Mouse (Mus musculus) left cerebral cortex, adult 18-20 months (tissue): Measurements from ENCODE around the gene Ctdspl. TPM values are rescaled to one million over a fixed set of nuclear protein-coding genes. Genes with fewer than 3 reads are reported as not detected.

Experiments used
- DNase-seq, 2 experiments: peaks; one replicate each; pipeline ENCODE4 v3.0.0; 2021 to 2022; ENCODE audit warnings: low spot score in 2 of 2, mixed read lengths in 1 of 2
- total RNA-seq, 2 experiments: library from RNA; stranded (reverse); gene quantifications; 2 replicates each; pipeline ENCODE4 v1.2.3; 2021

Ctdspl gene
- total RNA-seq, 2 experiments from 2014 or later, result 34.4 to 35.5 TPM

- no peak for DNase-seq
These were observed 127.8 kb downstream of the Ctdspl start for GRCm38 (mm10) chr9:119053964-119054576.

GRCm38 (mm10) chr9:119055336-119055735 is 129.1 kb downstream of the Ctdspl start:
- no peak for DNase-seq

- DNase-seq, result no peak
These were observed 132.0 kb downstream of the Ctdspl start for GRCm38 (mm10) chr9:119058245-119058644.

- no peak for DNase-seq
These were observed 134.4 kb downstream of the Ctdspl start for GRCm38 (mm10) chr9:119060701-119061100.

- no peak for DNase-seq
These were observed 136.9 kb downstream of the Ctdspl start for GRCm38 (mm10) chr9:119063036-119063644.

DNA sequence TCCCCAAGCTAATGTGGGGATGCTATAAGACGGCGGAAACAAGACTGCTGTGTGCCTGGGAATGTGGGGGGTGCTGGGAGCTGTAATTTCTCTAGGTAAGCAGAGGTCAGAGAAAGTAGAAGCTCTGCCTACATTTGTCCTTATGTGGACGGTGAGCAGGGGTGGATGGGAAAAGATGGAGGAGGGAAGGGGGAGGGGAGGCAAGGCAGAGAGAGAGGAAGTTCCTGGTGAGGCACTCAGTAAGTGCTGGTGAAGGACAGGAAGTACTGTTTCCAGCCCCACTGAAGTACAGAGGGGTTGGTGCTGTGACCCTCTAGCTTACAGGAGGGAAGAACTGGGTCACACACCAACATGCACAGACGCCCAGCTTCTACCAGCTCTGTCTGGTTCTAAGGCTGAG is 138.0 kb downstream of the Ctdspl start:
- no peak for DNase-seq

- DNase-seq, result peak; percentile 82 to 87
These were observed 141.3 kb downstream of the Ctdspl start for GRCm38 (mm10) chr9:119067601-119068000.

DNA sequence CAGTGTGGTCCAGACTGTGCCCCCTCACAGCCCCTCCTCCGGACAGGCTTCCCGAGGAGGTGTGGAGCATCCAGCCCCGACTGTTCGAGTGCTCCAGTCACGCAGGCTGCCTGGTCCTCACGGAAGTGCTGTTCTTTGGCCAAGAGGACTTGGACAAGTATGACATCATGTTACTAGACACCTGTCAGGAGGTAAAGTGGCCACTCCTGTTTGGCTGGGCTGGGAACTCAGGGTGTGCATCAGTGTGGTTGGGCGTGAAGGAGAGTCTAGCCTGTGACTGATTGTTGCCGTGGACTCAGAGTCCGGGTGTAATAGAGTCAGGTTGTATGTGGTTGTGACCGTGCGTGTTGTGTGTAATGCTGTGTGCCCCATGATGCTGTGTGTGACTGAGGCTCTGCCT is 142.0 kb downstream of the Ctdspl start:
- DNase-seq, result no peak

GRCm38 (mm10) chr9:119070173-119070825 is 144.0 kb downstream of the Ctdspl start:
- DNase-seq, result no peak

GRCm38 (mm10) chr9:119071786-119072185 is 145.5 kb downstream of the Ctdspl start:
- no peak for DNase-seq

GRCm38 (mm10) chr9:119073184-119073895 is 147.1 kb downstream of the Ctdspl start:
- DNase-seq, result no peak

DNA sequence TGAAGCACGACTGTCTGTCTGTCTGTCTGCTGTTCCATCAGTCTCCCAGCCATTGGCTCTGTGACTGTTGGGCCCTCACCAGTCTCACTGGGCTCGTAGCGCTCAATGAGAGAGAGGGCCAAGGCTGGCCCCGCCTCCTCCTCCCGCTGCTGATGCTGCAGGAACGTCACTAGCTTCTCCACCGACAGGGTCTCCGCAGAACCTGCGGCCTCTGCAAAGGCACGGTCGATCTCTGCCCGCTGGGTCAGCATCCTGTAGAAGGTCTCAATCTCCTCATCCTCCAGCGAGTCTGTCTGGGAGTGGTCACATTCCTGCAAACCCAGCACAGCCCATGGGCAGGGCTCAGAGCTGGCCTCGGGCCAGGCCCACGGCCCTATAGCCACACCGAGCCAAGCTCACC is 149.4 kb downstream of the Ctdspl start:
- DNase-seq, result no peak

GRCm38 (mm10) chr9:119080040-119080675 is 153.9 kb downstream of the Ctdspl start:
- no peak for DNase-seq

- no peak for DNase-seq
These were observed 155.8 kb downstream of the Ctdspl start for GRCm38 (mm10) chr9:119082039-119082438.

- no peak for DNase-seq
These were observed 156.6 kb downstream of the Ctdspl start for GRCm38 (mm10) chr9:119082656-119083430.

GRCm38 (mm10) chr9:119083966-119084365 is 157.7 kb downstream of the Ctdspl start:
- no peak for DNase-seq

DNA sequence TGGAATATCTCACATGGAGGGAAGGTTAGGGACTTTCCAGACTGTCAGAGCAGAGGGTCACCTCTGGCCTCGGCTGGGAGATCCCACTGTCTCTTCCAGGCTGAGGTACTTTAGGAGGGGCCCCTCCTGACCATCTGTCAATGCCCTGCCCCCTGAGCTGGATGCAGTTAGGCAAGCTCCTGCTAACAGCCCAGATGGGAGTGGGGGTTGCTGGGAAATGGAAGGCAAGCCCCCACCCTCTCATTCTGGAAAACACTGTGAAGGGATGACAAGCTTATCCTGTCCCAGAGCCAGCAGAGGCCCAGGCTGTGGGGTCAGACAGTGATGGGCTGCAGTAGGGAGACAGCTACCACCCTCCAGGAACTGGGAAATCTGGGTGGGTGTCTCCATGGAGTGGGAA is 160.2 kb downstream of the Ctdspl start:
- DNase-seq, result no peak

DNA sequence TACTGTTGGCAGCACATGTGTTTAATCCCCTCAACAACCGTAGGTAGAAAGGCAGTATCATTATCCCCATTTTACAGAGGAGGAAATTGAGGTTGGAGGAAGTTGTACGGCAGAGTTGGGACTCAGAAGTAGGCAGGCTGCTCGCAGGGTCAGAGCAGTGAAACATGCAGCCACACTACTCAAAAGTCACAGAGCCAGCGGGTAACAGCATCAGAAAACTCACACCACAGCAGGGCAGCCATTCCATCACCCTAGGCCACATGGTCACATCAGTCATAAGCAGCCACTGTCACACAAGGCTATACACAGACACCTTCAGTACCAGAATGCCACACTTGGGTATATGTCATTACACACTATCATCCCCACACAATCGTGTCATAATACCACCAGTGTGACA is 161.1 kb downstream of the Ctdspl start:
- no peak for DNase-seq

DNA sequence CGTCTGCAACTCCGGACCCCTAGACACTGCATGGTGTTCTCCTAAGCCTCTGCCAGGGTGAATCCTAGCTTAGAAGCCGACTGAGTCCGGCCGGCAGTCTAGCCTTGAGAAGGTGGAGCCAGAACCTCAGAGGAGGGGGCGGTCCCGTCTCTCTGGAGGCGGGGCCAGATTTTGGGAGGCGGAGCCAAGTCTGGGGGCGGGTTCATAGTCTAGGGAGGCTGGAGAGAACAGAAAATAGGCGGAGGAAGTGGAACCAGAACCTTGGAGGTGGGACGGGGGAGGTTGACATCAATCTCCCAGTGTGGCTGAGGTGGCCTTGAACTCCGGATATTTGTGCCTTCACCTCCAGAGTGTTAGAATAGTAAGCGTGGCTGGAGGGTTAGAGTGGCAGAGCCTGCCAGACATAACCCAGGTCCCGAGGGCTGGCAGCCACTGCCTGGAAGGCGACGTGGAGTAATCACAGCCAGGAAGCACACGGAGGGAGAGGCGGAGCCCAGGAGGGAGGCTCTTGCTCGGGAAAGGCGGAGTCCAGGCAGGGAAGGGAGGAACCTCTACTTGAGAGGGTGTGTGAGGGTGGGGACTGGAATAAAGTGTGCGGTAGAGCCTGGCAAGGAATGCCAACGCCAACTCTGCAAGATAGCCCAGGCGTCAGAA is 162.0 kb downstream of the Ctdspl start:
- DNase-seq, result peak; percentile 75

DNA sequence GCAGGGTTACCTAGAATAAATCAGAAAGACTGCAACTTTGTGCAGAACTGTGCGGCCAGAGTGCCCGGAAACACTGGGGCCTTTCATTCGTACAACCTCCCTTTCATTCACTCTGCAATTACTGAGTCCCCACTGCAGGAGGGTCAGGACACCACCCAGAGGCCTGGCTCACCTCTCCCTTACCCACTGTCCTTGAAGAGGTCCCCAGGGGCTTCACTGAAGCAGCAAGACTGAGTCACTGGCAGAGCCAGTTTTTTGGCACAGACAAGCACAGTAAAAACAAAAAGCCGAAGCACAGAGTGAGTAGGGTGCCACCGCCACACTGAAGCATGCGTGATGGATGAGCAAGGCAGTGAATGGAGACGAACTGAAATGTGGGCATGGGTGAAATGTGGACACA is 163.2 kb downstream of the Ctdspl start:
- DNase-seq, result no peak
